Mouse (Mus musculus) forebrain, embryonic 16.5 days (tissue): ENCODE data around the gene Rnf182. TPM values are rescaled to one million over a fixed set of nuclear protein-coding genes. Genes with fewer than 3 reads are reported as not detected.
A peak's percentile ranks its signal among the peaks of the same experiment; 100 is the strongest.

Experiments used
- ATAC-seq: fragments of 200-750 bp; cut with Nextera tagmentation; 2 replicates; pipeline ENCODE4 v1.8.0; 2017; ENCODE audit warnings: mild to moderate bottlenecking, moderate library complexity
- H3K27ac ChIP-seq: fragments of 300-500 bp; sonication (generic); 2 replicates; pipeline ENCODE4 v1.5.1; 2014; ENCODE audit warnings: low read length, control low read depth
- H3K27me3 ChIP-seq: fragments of 300-500 bp; sonication (generic); replicated peaks from 2 replicates; pipeline ENCODE4 v1.6.1; 2014; ENCODE audit warnings: low read length; ENCODE audit not compliant: control insufficient read depth, insufficient read depth
- H3K36me3 ChIP-seq: fragments of 300-500 bp; sonication (generic); 2 replicates; pipeline ENCODE4 v1.6.1; 2014; ENCODE audit not compliant: control insufficient read depth, insufficient read depth
- H3K4me1 ChIP-seq: fragments of 300-500 bp; sonication (generic); replicated peaks from 2 replicates; pipeline ENCODE4 v1.6.1; 2014; ENCODE audit warnings: low read length; ENCODE audit not compliant: control insufficient read depth, insufficient read depth
- H3K4me2 ChIP-seq: fragments of 300-500 bp; sonication (generic); 2 replicates; pipeline ENCODE4 v1.6.1; 2014; ENCODE audit warnings: mild to moderate bottlenecking, low read length, control low read depth
- H3K4me3 ChIP-seq: fragments of 300-500 bp; sonication (generic); replicated peaks from 2 replicates; pipeline ENCODE4 v1.5.1; 2014; ENCODE audit warnings: mild to moderate bottlenecking, low read length, control low read depth
- H3K9ac ChIP-seq: fragments of 300-500 bp; sonication (generic); replicated peaks from 2 replicates; pipeline ENCODE4 v1.6.1; 2014; ENCODE audit warnings: low read depth, low read length, control low read depth
- H3K9me3 ChIP-seq: fragments of 300-500 bp; sonication (generic); 2 replicates; pipeline ENCODE4 v1.6.1; 2016; ENCODE audit warnings: low read length; ENCODE audit not compliant: control insufficient read depth
- WGBS: fragments of 180-500 bp; shearing (Covaris S2); extraction: QIAGEN DNeasy Blood & Tissue Kit; methylation state at CpG from one replicate; pipeline ENCODE4 v1.1.7; 2014; 5-methylcytosine and 5-hydroxymethylcytosine counted together
- polyA plus RNA-seq: library from polyadenylated mRNA; unstranded; fragments of >200 nt; fragmentation: Nextera tagmentation; extraction: Ambion mirVana; gene quantifications from 2 replicates; pipeline ENCODE4 v1.2.1, GENCODE M21; 2015

Rnf182 gene
- polyA plus RNA-seq, 1 experiment from 2014 or later: 51.6 TPM

GRCm38 (mm10) chr13:43602440-43602839, 13.1 kb upstream of the Rnf182 start:
- H3K9me3 ChIP-seq: no peaks in the 10 kb centered on the region
- no peak overlapping the region for H3K4me3 ChIP-seq
- H3K4me2 ChIP-seq: no peak overlapping the region
- no peaks in the 10 kb centered on the region for H3K27me3 ChIP-seq
- WGBS: 95% methylated on average over 2 of the region's 2 CpGs
- no peak for ATAC-seq
- H3K36me3 ChIP-seq: no peaks in the 10 kb centered on the region
- no peak overlapping the region for H3K27ac ChIP-seq
- no peak overlapping the region for H3K9ac ChIP-seq
- peaks cover 9% of the 10 kb centered on the region; the same call in 1 of the 2 replicates for H3K4me1 ChIP-seq

- no peaks in the 10 kb centered on the region for H3K27me3 ChIP-seq
- H3K9me3 ChIP-seq: no peaks in the 10 kb centered on the region
- 54% methylated on average over 13 of the region's 13 CpGs for WGBS
- no peaks in the 10 kb centered on the region for H3K36me3 ChIP-seq
- no peak for ATAC-seq
- H3K4me3 ChIP-seq: no peak overlapping the region
- H3K4me2 ChIP-seq: no peak overlapping the region
- H3K27ac ChIP-seq: no peak overlapping the region
- H3K9ac ChIP-seq: no peak overlapping the region
- peaks cover 9% of the 10 kb centered on the region; the same call in 1 of the 2 replicates for H3K4me1 ChIP-seq
These were observed 12.5 kb upstream of the Rnf182 start for GRCm38 (mm10) chr13:43603042-43603441.

DNA sequence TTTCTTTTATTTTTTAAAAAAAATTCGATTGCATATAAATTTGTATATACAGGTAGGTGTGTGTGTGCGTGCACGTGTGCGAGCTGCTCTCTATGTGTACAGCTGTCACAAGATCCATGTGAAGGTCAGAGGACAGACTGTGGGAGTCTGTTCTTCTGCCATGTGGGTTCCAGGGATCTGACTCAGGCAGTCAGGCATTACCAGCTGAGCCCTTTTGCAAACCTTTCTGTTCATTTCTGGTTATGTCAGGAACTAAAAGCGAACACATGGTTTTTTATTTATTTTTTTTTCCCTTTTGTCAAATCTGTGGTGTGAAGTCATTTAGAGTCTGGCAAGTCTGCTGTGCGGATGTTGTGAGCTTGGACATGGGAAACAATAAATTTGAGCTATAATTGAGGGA, 6.7 kb upstream of the Rnf182 start:
- H3K9ac ChIP-seq: no peak overlapping the region
- H3K27me3 ChIP-seq: no peaks in the 10 kb centered on the region
- H3K4me3 ChIP-seq: no peak overlapping the region
- H3K4me2 ChIP-seq: no peak overlapping the region
- ATAC-seq: no peak
- no peak overlapping the region for H3K27ac ChIP-seq
- H3K9me3 ChIP-seq: no peaks in the 10 kb centered on the region
- no peaks in the 10 kb centered on the region for H3K36me3 ChIP-seq
- WGBS: 59% methylated on average over 6 of the region's 6 CpGs
- no peaks in the 10 kb centered on the region; the same call in 1 of the 2 replicates for H3K4me1 ChIP-seq

GRCm38 (mm10) chr13:43612040-43612439, 3.5 kb upstream of the Rnf182 start:
- Histone ChIP-seq H3K27me3 (no peaks in the 10 kb centered on the region), H3K4me3 (no peak overlapping the region), H3K4me1 (peaks cover 13% of the 10 kb centered on the region), H3K9me3 (no peaks in the 10 kb centered on the region), H3K4me2 (no peak overlapping the region), H3K27ac (no peak overlapping the region), H3K9ac (no peak overlapping the region), H3K36me3 (no peaks in the 10 kb centered on the region)
- ATAC-seq: no peak
- WGBS: 85% methylated on average over 6 of the region's 6 CpGs

GRCm38 (mm10) chr13:43614667-43615066, 843 bp upstream of the Rnf182 start:
- H3K4me1 ChIP-seq: peaks cover 26% of the 10 kb centered on the region
- H3K36me3 ChIP-seq: no peaks in the 10 kb centered on the region
- no peak overlapping the region for H3K9ac ChIP-seq
- H3K27ac ChIP-seq: no peak overlapping the region
- H3K9me3 ChIP-seq: no peaks in the 10 kb centered on the region
- no peak for ATAC-seq
- WGBS: 67% methylated on average over 3 of the region's 3 CpGs
- no peak overlapping the region for H3K4me3 ChIP-seq
- H3K27me3 ChIP-seq: no peaks in the 10 kb centered on the region
- no peak overlapping the region for H3K4me2 ChIP-seq

GRCm38 (mm10) chr13:43615194-43615576, 325 bp upstream of the Rnf182 start:
- 20% methylated on average over 9 of the region's 9 CpGs for WGBS
- H3K4me1 ChIP-seq: peaks cover 26% of the 10 kb centered on the region
- no peaks in the 10 kb centered on the region for H3K9me3 ChIP-seq
- ATAC-seq: peak; percentile 15; the same call in 1 of the 2 replicates
- H3K9ac ChIP-seq: peak overlapping the region; percentile 85
- H3K4me3 ChIP-seq: peak overlapping the region; percentile 67
- H3K27me3 ChIP-seq: no peaks in the 10 kb centered on the region
- peak overlapping the region; percentile 85 for H3K27ac ChIP-seq
- H3K4me2 ChIP-seq: peak overlapping the region; percentile 73
- H3K36me3 ChIP-seq: no peaks in the 10 kb centered on the region

GRCm38 (mm10) chr13:43616551-43616950, 1.0 kb downstream of the Rnf182 start:
- Histone ChIP-seq H3K4me1 (peaks cover 26% of the 10 kb centered on the region), H3K4me2 (peak overlapping the region; percentile 73), H3K27me3 (no peaks in the 10 kb centered on the region), H3K9me3 (no peaks in the 10 kb centered on the region), H3K9ac (peak overlapping the region; percentile 85), H3K4me3 (peak overlapping the region; percentile 67), H3K27ac (no peak overlapping the region; the same call in 1 of the 2 replicates), H3K36me3 (no peaks in the 10 kb centered on the region)
- WGBS: 10% methylated on average over 6 of the region's 6 CpGs
- ATAC-seq: no peak

DNA sequence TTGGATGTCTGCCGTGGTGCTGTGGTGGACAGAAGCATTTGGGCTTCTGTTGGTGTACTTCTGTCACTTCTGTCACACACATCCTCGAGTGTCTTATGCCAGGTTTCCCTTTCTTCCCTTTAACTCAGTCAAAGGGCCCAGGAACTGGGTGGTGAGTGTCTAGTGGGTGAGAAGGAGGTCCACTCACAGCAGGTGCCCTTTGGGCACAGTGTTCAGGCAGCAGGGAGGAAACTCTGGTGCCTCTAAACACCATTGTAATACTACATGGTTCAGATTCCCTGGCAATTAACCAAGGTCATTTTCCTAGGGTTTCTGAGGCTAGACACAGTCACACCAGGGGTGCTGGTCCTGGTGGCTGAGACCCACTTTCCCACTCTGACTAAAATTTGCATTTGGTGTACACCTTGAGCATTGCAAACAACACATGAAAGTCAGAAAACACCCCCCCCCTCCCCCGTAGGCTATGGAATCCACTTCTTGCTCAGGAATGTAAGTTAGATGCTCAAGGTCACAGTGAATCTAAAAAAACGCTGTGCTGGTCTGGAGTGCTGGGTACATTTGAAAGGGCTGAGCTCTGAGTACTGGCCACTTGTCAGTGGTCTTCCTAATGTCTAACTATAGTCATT, 4.2 kb downstream of the Rnf182 start:
- H3K4me3 ChIP-seq: no peak overlapping the region
- WGBS: 53% methylated on average over 4 of the region's 4 CpGs
- H3K36me3 ChIP-seq: no peaks in the 10 kb centered on the region
- H3K9me3 ChIP-seq: no peaks in the 10 kb centered on the region
- no peak overlapping the region for H3K27ac ChIP-seq
- H3K4me2 ChIP-seq: no peak overlapping the region
- peaks cover 26% of the 10 kb centered on the region for H3K4me1 ChIP-seq
- no peak for ATAC-seq
- no peaks in the 10 kb centered on the region for H3K27me3 ChIP-seq
- no peak overlapping the region for H3K9ac ChIP-seq

DNA sequence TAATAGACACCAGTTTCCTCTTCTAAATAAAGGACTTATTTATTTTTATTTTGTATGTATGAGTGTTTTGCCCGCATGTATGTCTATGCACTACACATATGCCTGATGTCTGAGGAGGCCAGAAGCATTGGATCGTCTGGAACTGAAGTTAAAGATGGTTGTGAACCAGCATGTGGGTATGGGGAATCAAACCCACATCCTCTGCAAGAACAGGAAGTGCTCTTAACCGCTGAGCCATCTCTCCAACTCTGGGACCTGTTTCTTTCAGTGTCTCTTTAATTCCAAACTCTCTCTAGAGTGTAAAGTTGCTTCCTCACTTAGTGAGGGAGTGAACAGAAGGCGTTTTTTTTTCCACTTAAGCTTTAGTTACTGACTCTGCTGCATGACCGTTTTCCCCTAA, 12.4 kb downstream of the Rnf182 start:
- Histone ChIP-seq H3K27ac (no peak overlapping the region), H3K27me3 (no peaks in the 10 kb centered on the region), H3K36me3 (0 out of 2 replicates have a peak, but pooled peaks cover 2% of the 10 kb centered on the region), H3K4me2 (no peak overlapping the region), H3K4me1 (no peaks in the 10 kb centered on the region), H3K4me3 (no peak overlapping the region), H3K9me3 (no peaks in the 10 kb centered on the region), H3K9ac (no peak overlapping the region)
- no peak for ATAC-seq
- WGBS: 82% methylated on average over 5 of the region's 5 CpGs

DNA sequence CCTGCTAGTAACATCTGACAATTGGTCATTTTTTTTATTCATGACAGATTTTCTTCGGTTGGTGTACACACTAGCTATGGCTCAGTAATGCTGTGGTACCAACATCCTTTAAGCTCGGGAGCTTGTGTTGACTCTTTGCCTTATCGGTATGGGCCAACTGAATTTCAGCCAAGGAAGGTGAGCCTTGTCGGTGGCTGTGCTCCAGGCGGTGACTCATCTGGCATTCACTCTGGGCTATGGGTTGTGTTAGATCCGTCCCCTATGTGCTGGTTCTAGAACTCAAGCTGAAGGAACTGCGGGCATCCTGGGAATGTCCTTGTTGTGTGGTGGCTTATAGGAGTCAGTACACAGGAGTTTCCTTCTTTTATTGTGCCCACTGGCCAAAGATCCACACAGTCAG, 14.3 kb downstream of the Rnf182 start:
- no peak for ATAC-seq
- 73% methylated on average over 7 of the region's 7 CpGs for WGBS
- Histone ChIP-seq H3K9me3 (no peaks in the 10 kb centered on the region), H3K4me1 (no peaks in the 10 kb centered on the region), H3K27ac (no peak overlapping the region), H3K36me3 (0 out of 2 replicates have a peak, but pooled peaks cover 2% of the 10 kb centered on the region), H3K9ac (no peak overlapping the region), H3K4me2 (no peak overlapping the region), H3K4me3 (no peak overlapping the region), H3K27me3 (no peaks in the 10 kb centered on the region)
